Mouse (Mus musculus): ENCODE results near the gene Knstrn. TPM values are rescaled to one million over a fixed set of nuclear protein-coding genes. Genes with fewer than 3 reads are reported as not detected.

Knstrn gene
- polyA plus RNA-seq, 1 experiment from 2014 or later, result 164 TPM

- Histone ChIP-seq H3K4me2 (peak within 1 kb of the TSS; percentile 64), H3K27ac (peak within 1 kb of the TSS; percentile 57), H3K9me3 (no peaks in the 10 kb centered on the region), H3K36me3 (replicated peaks) (no peaks in the 10 kb centered on the region), H3K4me1 (peaks cover 19% of the 10 kb centered on the region), H3K9ac (peak within 1 kb of the TSS; percentile 49), H3K27me3 (peaks cover 16% of the 10 kb centered on the region; the same call in 1 of the 2 replicates), H3K4me3 (replicated peaks) (peak within 1 kb of the TSS; percentile 42)
- peak; percentile 96 for ATAC-seq (ENCODE audit: low FRiP score)
- 11% methylated on average over 39 of the region's 39 CpGs for WGBS
These were observed 34.0 kb upstream of the Knstrn start, which contains the start of gene Disp2 for GRCm38 (mm10) chr2:118779504-118780480. Gene Disp2 (plus strand): TSS chr2:118779719.

GRCm38 (mm10) chr2:118781115-118781514 is 32.7 kb upstream of the Knstrn start:
- H3K9ac ChIP-seq, result no peak overlapping the region
- peaks cover 13% of the 10 kb centered on the region; the same call in 1 of the 2 replicates for H3K27me3 ChIP-seq
- no peaks in the 10 kb centered on the region for H3K9me3 ChIP-seq

GRCm38 (mm10) chr2:118782303-118782702 is 31.5 kb upstream of the Knstrn start:
- no peak overlapping the region for H3K9ac ChIP-seq
- H3K36me3 ChIP-seq (replicated peaks), result 0 out of 2 replicates have a peak, but pooled peaks cover 1% of the 10 kb centered on the region
- H3K9me3 ChIP-seq, result no peaks in the 10 kb centered on the region
- no peak overlapping the region for H3K4me3 ChIP-seq (replicated peaks)
- H3K4me1 ChIP-seq, result peaks cover 16% of the 10 kb centered on the region
- ATAC-seq (ENCODE audit: low FRiP score), result no peak
- no peak overlapping the region for H3K27ac ChIP-seq
- no peak overlapping the region for H3K4me2 ChIP-seq
- H3K27me3 ChIP-seq, result peaks cover 19% of the 10 kb centered on the region; the same call in 1 of the 2 replicates
- WGBS, result 78% methylated on average over 4 of the region's 4 CpGs

More at GRCm38 (mm10) chr2:118781115-118781514, 32.7 kb upstream of the Knstrn start:
- Histone ChIP-seq H3K4me3 (replicated peaks) (no peak overlapping the region), H3K4me2 (0 out of 2 replicates have a peak overlapping the region, but pooled peaks have one; percentile 64), H3K4me1 (peaks cover 17% of the 10 kb centered on the region), H3K36me3 (replicated peaks) (no peaks in the 10 kb centered on the region), H3K27ac (no peak overlapping the region)
- 50% methylated on average over 1 of the region's 1 CpGs for WGBS
- no peak for ATAC-seq (ENCODE audit: low FRiP score)

DNA sequence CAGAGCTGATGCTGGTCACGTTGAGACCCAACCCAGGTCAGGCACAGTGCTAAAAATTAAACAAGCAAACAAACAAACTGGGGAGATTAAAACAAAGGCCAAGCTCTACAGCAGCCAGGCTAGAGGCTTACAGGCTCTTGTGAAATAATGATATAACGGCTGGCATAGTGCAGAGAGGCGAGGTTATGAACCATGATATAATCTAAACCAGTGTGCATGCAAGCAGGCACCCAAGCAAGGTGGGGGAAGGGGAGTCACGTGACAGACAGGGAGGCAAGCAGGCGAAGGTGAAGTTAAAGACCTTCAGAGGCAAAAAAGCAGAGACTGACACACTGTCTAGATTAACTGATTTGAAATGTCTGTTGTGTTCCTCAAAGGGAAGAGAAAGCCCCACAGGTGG is 30.7 kb upstream of the Knstrn start:
- Histone ChIP-seq H3K4me3 (replicated peaks) (no peak overlapping the region), H3K9ac (no peak overlapping the region), H3K9me3 (no peaks in the 10 kb centered on the region), H3K27me3 (peaks cover 20% of the 10 kb centered on the region; the same call in 1 of the 2 replicates), H3K4me2 (no peak overlapping the region), H3K27ac (no peak overlapping the region), H3K4me1 (peaks cover 16% of the 10 kb centered on the region), H3K36me3 (replicated peaks) (0 out of 2 replicates have a peak, but pooled peaks cover 4% of the 10 kb centered on the region)
- ATAC-seq (ENCODE audit: low FRiP score), result no peak
- WGBS, result 72% methylated on average over 5 of the region's 5 CpGs

DNA sequence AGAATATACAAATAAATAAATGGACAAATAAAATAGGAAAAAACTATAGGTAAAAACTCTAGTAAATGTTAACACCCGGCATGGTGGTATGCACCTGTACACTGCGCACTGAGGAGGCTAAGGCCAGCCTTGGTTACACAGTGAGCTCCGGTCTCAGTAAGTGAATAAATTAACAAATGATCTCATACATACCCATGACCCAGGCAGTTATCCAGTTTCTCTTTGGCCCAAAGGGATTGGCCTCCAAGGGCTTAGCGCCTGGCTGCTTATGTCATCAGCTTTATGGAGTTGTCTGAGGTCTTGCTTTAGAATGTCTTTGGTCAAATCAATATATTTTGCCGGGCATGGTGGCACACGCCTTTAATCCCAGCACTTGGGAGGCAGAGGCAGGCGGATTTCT is 30.1 kb upstream of the Knstrn start:
- H3K9ac ChIP-seq, result no peak overlapping the region
- H3K27me3 ChIP-seq, result peaks cover 20% of the 10 kb centered on the region; the same call in 1 of the 2 replicates
- WGBS, result 91% methylated on average over 7 of the region's 7 CpGs
- H3K4me2 ChIP-seq, result no peak overlapping the region
- H3K36me3 ChIP-seq (replicated peaks), result 0 out of 2 replicates have a peak, but pooled peaks cover 4% of the 10 kb centered on the region
- H3K9me3 ChIP-seq, result no peaks in the 10 kb centered on the region
- no peak overlapping the region for H3K4me3 ChIP-seq (replicated peaks)
- H3K4me1 ChIP-seq, result peaks cover 16% of the 10 kb centered on the region
- no peak overlapping the region for H3K27ac ChIP-seq
- ATAC-seq (ENCODE audit: low FRiP score), result no peak

DNA sequence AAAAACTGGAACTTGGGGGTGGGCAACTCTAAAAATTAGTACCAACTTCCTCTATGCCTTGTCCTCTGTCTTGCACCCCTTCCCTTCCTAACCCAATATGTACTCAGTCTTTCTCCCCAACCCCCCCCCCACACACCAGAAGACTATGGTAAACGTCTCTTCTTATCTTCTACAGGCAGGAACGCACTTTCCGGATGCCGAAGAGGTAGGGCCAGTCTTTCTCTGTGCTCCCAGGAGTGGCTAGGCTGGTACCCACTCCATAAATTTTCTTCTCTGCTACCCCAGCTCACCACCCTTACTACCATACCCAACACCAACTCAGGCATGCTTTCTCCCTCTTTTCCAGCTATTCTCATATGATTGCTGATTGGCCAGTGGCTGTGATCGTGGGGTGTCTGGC is 27.3 kb upstream of the Knstrn start:
- peaks cover 32% of the 10 kb centered on the region; the same call in 1 of the 2 replicates for H3K27me3 ChIP-seq
- WGBS, result 88% methylated on average over 5 of the region's 5 CpGs
- H3K4me1 ChIP-seq, result peaks cover 11% of the 10 kb centered on the region
- peaks cover 4% of the 10 kb centered on the region; the same call in 1 of the 2 replicates for H3K36me3 ChIP-seq (replicated peaks)
- no peak overlapping the region for H3K4me2 ChIP-seq
- H3K27ac ChIP-seq, result no peak overlapping the region
- H3K4me3 ChIP-seq (replicated peaks), result no peak overlapping the region
- no peak for ATAC-seq (ENCODE audit: low FRiP score)
- no peak overlapping the region for H3K9ac ChIP-seq
- H3K9me3 ChIP-seq, result no peaks in the 10 kb centered on the region

DNA sequence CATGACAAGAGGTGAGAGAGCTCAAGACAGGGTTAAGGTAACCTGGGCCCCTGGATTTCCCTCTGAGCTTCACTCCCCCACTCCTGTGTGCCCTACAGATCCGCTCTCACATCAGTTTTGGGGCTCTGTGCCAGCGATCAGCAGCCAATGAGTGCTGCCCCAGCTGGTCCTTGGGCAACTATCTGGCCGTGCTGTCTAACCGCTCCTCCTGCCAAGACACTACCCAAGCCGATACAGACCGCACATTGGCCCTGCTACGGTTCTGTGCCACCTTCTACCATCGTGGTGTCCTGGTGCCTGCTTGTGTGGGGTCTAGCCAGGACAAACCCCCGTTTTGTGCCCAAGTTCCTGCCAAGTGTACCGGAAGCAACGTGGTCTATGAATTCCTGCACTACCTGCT is 24.3 kb upstream of the Knstrn start:
- Histone ChIP-seq H3K4me1 (peaks cover 11% of the 10 kb centered on the region), H3K9ac (no peak overlapping the region), H3K4me3 (replicated peaks) (no peak overlapping the region), H3K36me3 (replicated peaks) (peaks cover 4% of the 10 kb centered on the region; the same call in 1 of the 2 replicates), H3K4me2 (no peak overlapping the region), H3K9me3 (no peaks in the 10 kb centered on the region), H3K27ac (no peak overlapping the region), H3K27me3 (peaks cover 41% of the 10 kb centered on the region)
- 94% methylated on average over 11 of the region's 11 CpGs for WGBS
- ATAC-seq (ENCODE audit: low FRiP score), result no peak

- peak overlapping the region; percentile 5; the same call in 1 of the 2 replicates for H3K4me3 ChIP-seq (replicated peaks)
- peaks cover 4% of the 10 kb centered on the region; the same call in 1 of the 2 replicates for H3K36me3 ChIP-seq (replicated peaks)
- no peaks in the 10 kb centered on the region for H3K9me3 ChIP-seq
- no peak overlapping the region for H3K9ac ChIP-seq
- peak overlapping the region; percentile 41 for H3K4me2 ChIP-seq
- H3K27ac ChIP-seq, result peak overlapping the region; percentile 36; the same call in 1 of the 2 replicates
- peaks cover 41% of the 10 kb centered on the region for H3K27me3 ChIP-seq
- 60% methylated on average over 12 of the region's 12 CpGs for WGBS
- H3K4me1 ChIP-seq, result peaks cover 11% of the 10 kb centered on the region
- ATAC-seq (ENCODE audit: low FRiP score), result peak; percentile 65; the same call in 1 of the 2 replicates
These were observed 23.6 kb upstream of the Knstrn start for GRCm38 (mm10) chr2:118790221-118790550.

GRCm38 (mm10) chr2:118790551-118791525 is 23.0 kb upstream of the Knstrn start:
- peak overlapping the region; percentile 5 for H3K4me3 ChIP-seq (replicated peaks)
- peak overlapping the region; percentile 41 for H3K4me2 ChIP-seq
- H3K9ac ChIP-seq, result peak overlapping the region; percentile 12; the same call in 1 of the 2 replicates
- H3K4me1 ChIP-seq, result peaks cover 11% of the 10 kb centered on the region
- H3K27me3 ChIP-seq, result peaks cover 41% of the 10 kb centered on the region
- peak overlapping the region; percentile 36; the same call in 1 of the 2 replicates for H3K27ac ChIP-seq
- ATAC-seq (ENCODE audit: low FRiP score), result peak; percentile 51; the same call in 1 of the 2 replicates
- no peaks in the 10 kb centered on the region for H3K9me3 ChIP-seq
- peaks cover 4% of the 10 kb centered on the region; the same call in 1 of the 2 replicates for H3K36me3 ChIP-seq (replicated peaks)
- WGBS, result 28% methylated on average over 44 of the region's 44 CpGs

DNA sequence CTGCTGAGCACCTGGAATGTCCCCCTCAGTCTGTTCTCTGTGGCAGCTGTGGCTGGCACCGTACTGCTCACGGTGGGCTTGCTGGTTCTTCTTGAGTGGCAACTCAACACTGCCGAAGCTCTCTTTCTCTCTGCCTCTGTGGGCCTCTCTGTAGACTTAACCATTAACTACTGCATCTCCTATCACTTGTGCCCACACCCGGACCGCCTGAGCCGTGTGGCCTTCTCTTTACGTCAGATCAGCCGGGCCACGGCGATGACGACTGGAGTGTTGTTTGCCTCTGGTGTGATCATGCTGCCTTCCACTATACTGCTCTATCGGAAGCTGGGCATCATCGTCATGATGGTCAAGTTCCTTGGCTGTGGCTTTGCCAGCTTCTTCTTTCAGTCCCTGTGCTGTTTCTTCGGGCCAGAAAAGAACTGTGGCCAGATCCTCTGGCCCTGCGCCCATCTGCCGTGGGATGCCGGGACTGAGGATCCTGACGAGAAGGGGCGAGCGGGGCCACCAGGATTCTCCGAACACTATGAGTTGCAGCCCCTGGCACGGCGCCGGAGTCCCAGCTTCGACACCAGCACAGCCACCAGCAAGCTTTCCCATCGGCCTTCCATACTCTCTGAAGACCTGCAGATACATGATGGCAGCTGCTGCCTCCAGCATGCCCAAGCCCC is 22.1 kb upstream of the Knstrn start:
- Histone ChIP-seq H3K9me3 (no peaks in the 10 kb centered on the region), H3K36me3 (replicated peaks) (peaks cover 4% of the 10 kb centered on the region; the same call in 1 of the 2 replicates), H3K27ac (no peak overlapping the region), H3K4me3 (replicated peaks) (no peak overlapping the region), H3K27me3 (peaks cover 35% of the 10 kb centered on the region), H3K9ac (no peak overlapping the region), H3K4me1 (peaks cover 11% of the 10 kb centered on the region), H3K4me2 (no peak overlapping the region)
- 97% methylated on average over 26 of the region's 26 CpGs for WGBS
- ATAC-seq (ENCODE audit: low FRiP score), result no peak

DNA sequence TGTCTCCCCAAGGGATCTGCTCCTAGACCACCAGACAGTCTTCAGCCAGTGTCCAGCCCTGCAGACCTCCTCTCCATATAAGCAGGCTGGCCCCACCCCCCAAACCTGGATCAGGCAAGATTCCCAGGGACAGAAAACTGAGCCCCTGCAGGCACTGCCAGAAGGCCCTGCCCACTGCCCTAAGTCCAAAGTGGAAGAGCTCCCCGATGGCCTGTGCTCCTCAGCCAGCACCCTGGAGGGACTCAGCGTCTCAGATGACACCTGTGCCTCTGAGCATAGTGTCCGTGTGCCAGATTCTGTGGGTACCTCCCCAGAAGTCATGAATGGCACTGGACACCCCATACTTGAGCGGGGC is 21.6 kb upstream of the Knstrn start:
- Histone ChIP-seq H3K27ac (no peak overlapping the region), H3K9me3 (no peaks in the 10 kb centered on the region), H3K4me3 (replicated peaks) (no peak overlapping the region), H3K4me2 (no peak overlapping the region), H3K4me1 (peaks cover 11% of the 10 kb centered on the region), H3K27me3 (peaks cover 33% of the 10 kb centered on the region), H3K36me3 (replicated peaks) (peaks cover 4% of the 10 kb centered on the region; the same call in 1 of the 2 replicates), H3K9ac (no peak overlapping the region)
- no peak for ATAC-seq (ENCODE audit: low FRiP score)
- 90% methylated on average over 4 of the region's 4 CpGs for WGBS

All from forebrain, embryonic 12.5 days (tissue).